Mouse (Mus musculus): ENCODE results near the gene Foxp1. TPM values are rescaled to one million over a fixed set of nuclear protein-coding genes. Genes with fewer than 3 reads are reported as not detected.

The Foxp1 gene
- total RNA-seq, 2 experiments from 2014 or later: 35.8 to 46.8 TPM

- DNase-seq (ENCODE audit: low spot score in 2 of 2): no peak
Measured at GRCm38 (mm10) chr6:98981265-98981664, 541.3 kb downstream of the Foxp1 start.

- no peak for DNase-seq (ENCODE audit: low spot score in 2 of 2)
Measured at GRCm38 (mm10) chr6:98980432-98980831, 542.1 kb downstream of the Foxp1 start.

DNA sequence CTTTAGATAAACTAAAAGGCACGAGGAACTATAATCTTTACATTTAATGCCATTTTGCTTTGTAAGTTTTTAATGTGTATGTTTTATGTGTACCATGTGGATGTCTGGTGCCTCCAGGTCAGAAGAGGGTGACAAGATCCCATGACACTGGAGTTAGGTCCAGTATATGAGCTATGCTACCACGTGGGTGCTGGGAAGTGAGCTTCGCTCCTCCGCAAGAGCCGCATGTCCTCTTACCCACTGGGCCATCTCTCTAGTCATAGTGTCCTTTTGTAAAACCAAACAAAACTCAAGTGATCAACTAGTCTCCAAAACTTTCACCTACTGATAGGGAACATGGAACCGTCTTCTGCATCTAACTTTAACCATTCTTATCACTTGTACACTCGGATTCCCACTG, 542.5 kb downstream of the Foxp1 start:
- no peak for DNase-seq (ENCODE audit: low spot score in 2 of 2)

GRCm38 (mm10) chr6:98977806-98978205, 544.7 kb downstream of the Foxp1 start:
- no peak for DNase-seq (ENCODE audit: low spot score in 2 of 2)

- no peak for DNase-seq (ENCODE audit: low spot score in 2 of 2)
Measured at GRCm38 (mm10) chr6:98975918-98976317, 546.6 kb downstream of the Foxp1 start.

DNA sequence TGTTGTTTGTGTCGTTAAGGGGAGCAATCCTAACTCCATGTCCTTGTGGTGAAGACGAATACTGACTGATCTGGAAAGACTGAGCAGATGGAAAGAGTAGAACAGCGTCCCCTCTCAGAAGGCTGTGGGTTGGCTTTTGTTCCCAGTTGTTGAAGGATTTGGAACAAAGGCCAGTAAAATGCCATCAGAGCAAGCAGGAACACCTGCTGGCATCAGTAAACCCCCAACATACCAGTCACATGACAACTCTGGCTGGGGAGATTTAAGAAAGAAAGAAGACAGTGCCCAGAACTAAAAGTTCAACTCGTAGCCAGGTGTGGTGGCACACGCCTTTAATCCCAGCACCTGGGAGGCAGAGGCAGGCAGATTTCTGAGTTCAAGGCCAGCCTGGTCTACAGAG, 549.1 kb downstream of the Foxp1 start:
- no peak for DNase-seq (ENCODE audit: low spot score in 2 of 2)

GRCm38 (mm10) chr6:98972404-98972803, 550.1 kb downstream of the Foxp1 start:
- no peak for DNase-seq (ENCODE audit: low spot score in 2 of 2)

DNA sequence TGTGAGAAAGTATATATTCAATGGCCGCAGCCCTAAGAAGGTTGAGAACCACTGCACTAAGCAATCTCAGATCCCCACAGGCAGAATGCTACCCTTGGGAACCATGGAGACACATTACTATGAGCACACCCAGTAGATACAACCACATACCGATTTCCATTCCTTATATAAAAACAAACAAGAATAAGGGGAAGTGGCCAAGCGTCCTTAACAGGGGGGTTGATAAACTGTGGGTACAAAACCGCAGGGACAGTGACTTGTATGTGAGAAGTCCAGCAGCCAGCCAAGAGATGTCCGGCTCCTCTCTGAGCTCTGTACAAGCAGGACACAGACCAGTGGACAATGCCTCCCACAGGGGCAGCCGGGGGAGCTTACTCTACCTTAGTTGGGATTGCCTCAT, 563.2 kb downstream of the Foxp1 start:
- no peak for DNase-seq (ENCODE audit: low spot score in 2 of 2)

GRCm38 (mm10) chr6:98956522-98957169, 565.9 kb downstream of the Foxp1 start:
- DNase-seq (ENCODE audit: low spot score in 2 of 2): no peak

DNA sequence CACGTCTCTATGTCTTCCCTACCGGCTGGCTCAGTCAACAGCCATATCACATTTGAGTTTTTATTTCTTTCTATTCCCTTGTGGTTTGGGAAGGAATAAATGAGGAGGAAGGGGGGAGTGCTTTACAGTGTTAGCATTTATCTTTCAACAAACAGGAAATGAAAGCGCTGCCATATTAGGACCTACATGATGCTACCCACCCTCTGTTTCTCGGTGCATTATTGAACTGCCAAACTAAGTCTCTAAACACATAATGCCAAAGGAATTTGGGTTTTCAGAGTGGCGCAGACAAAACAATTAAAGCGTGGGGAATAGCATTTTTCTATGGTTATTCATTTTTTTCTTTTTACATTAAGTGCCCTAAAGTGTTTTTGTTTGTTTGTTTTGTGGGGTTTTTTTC, 566.8 kb downstream of the Foxp1 start:
- no peak for DNase-seq (ENCODE audit: low spot score in 2 of 2)

GRCm38 (mm10) chr6:98954439-98954838, 568.1 kb downstream of the Foxp1 start:
- no peak for DNase-seq (ENCODE audit: low spot score in 2 of 2)

- DNase-seq (ENCODE audit: low spot score in 2 of 2): peak; percentile 30 to 42
Measured at GRCm38 (mm10) chr6:98949703-98950191, 572.8 kb downstream of the Foxp1 start.

DNA sequence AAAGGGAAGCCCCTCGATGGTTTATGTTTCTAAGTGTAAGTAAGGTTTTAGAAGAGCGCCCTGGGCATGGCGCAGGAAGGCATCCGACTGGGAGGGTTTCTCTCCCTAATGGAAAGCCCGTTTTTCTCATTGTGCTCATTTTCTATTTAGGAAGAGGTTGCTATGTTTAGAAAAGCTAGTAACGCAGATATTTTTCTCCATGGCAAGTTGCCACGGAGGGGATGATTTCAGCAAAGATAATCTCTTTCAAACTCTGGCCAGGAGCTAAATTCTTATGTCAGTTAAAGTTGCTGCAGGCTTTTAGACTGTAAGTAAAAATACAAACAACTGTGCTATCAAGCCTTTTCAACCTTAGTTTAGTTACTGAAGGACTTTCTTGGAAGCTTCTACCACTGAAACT, 573.2 kb downstream of the Foxp1 start:
- DNase-seq (ENCODE audit: low spot score in 2 of 2): no peak

- DNase-seq (ENCODE audit: low spot score in 2 of 2): no peak
Measured at GRCm38 (mm10) chr6:98948153-98949141, 574.1 kb downstream of the Foxp1 start.

- no peak for DNase-seq (ENCODE audit: low spot score in 2 of 2)
Measured at GRCm38 (mm10) chr6:98947486-98948152, 574.9 kb downstream of the Foxp1 start.

- DNase-seq (ENCODE audit: low spot score in 2 of 2): no peak
Measured at GRCm38 (mm10) chr6:98946731-98947130, 575.8 kb downstream of the Foxp1 start.

DNA sequence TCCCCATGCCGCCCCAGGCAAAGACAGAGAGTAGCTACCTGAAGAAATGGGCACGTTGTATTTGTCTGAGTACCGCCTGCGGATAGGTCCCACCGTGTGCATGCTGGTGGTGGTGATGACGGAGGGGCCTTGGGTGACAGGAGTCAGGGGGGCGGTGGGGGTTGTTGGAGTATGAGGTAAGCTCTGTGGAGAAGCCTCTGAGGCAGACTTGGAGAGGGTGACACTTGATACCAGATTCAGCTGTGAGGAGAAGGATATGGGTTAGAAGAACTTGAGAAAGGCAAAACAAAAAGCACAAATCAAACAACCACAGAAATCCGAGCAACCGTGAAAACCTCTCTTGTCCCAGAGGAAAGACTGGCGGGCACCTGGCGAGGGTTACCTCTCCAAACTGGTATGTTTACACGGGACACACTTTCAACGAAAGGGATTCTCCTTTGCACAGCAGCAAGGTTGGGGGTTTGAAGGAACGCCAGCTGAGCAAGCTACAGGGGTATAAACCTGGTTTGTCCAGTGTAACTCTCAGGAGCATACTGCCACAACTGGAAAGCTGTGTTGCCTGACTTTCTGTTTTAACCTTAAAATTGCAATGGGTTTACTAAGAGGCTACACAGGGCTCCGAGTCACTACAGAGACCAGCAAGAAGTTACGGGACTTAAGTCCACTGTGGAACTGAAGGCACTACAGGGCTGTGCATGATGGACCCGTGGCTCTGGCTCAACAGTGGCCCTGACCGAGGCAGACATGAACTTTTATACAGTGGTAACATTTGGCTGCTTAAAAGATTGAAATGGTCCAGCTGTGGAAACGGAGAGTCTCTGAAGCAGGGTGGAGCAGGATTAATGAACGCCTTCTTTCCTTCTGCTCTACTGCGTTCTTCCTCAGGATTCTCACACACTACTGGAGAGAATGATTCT, 576.8 kb downstream of the Foxp1 start:
- no peak for DNase-seq (ENCODE audit: low spot score in 2 of 2)

- DNase-seq (ENCODE audit: low spot score in 2 of 2): no peak
Measured at GRCm38 (mm10) chr6:98938348-98938747, 584.2 kb downstream of the Foxp1 start.

DNA sequence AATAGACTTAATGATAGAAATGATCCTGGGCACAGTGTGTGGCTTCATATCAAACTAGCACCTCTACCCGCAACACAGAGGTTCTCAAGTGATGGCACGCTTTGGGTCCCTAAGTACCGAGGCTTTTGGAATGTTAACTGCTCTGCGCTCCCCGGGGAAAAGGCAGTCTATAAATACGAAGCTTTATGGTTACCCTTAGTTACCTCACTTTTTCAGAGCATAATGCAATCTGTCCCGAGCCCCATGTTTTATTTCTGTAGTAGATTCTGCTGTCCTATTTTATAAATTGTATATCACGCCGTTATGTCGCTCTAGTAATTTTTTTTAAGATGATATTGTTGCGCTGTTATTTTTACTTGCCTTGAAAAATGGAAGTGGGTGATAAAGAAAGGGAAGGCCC, 585.0 kb downstream of the Foxp1 start:
- no peak for DNase-seq (ENCODE audit: low spot score in 2 of 2)

DNA sequence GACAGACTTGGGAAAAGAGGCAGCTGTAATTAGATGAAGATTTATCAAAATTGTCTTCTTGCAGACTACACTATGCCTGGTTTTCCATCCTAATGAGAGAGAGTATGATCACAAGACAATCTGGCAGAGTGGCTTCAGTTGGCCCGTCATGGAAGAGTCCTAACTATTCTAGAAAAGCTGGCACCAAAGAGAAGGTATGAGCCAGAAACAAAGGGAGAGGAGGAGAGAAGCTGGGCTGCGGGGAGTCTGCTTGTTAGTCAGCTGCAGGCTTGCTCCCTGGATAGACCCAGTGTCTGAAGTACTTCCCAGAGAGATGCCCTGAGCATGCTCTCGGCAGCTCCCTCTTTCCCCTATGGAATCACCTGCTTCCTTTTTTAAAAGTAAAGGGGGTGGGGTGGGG, 586.1 kb downstream of the Foxp1 start:
- no peak for DNase-seq (ENCODE audit: low spot score in 2 of 2)

DNA sequence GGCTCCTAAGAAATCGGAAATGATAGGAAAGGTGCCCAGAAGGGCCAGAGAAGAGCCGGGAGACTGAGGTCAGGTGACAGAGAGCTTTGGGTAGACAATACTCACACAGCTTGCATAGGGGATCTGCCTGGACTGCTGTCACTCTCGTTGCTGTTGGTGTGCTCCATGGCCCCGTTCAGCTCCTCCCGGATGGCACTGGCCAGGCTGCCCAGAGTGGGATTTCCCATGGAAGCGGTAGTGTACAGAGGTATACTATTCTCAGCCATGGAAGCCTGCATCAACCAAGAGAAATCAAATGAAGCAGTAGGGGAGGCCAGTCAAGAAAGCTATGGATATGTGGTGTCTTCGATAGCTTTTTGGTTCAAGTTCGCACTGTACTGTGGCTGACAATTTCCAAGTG, 587.4 kb downstream of the Foxp1 start:
- DNase-seq (ENCODE audit: low spot score in 2 of 2): no peak
